Comparison of ENCODE assay signal across 6 mouse cellular contexts in genomic region chr4:129554512-129554911, GRCm38 (mm10). TPM values are rescaled to one million over a fixed set of nuclear protein-coding genes. Genes with fewer than 3 reads are reported as not detected.
"Had no signal": no experiment of that assay in that cellular context is flagged by ENCODE, and none has a peak within 500 bp of the region (broad histone marks: within the 10 kb centered on the region; RNA-seq: fewer than 3 reads in every experiment).

No protein-coding gene starts in this region.

RNA-seq across cellular contexts. Expression of gene Fam167b, which starts 23.8 kb away (rescaled TPM):
- total RNA-seq: megakaryocyte progenitor cell, adult 5-6 weeks; midbrain, postnatal 0 days; monocyte, adult 5-6 weeks; neutrophil, adult 5-6 weeks had no signal
- polyA plus RNA-seq: macrophage; midbrain, postnatal 0 days; testis, adult 2 months had no signal
